Comparison of ENCODE assay signal across 19 mouse cellular contexts in genomic region chr5:143608175-143608574, GRCm38 (mm10). TPM values are rescaled to one million over a fixed set of nuclear protein-coding genes. Genes with fewer than 3 reads are reported as not detected.
DNase-seq lines count a peak whose midpoint lies in the region; ATAC-seq and TF ChIP-seq lines count a peak whose summit lies in the region.
"Had no signal": no experiment of that assay in that cellular context is flagged by ENCODE, and none has a peak within 500 bp of the region (broad histone marks: within the 10 kb centered on the region; RNA-seq: fewer than 3 reads in every experiment).

No protein-coding gene starts in this region.

- no peak overlapping the region for H3K27ac ChIP-seq in left cerebral cortex, adult 2 months
- H3K27ac ChIP-seq: forebrain, embryonic 10.5 days; hindbrain, embryonic 10.5 days; hindbrain, postnatal 0 days; kidney, postnatal 0 days; liver, embryonic 14.5 days; lung, embryonic 15.5 days; macrophage; midbrain, embryonic 10.5 days had no signal

- no peak overlapping the region for H3K4me3 ChIP-seq in left cerebral cortex, adult 2 months
- H3K4me3 ChIP-seq: forebrain, embryonic 10.5 days; hindbrain, embryonic 10.5 days; lung, embryonic 15.5 days; midbrain, embryonic 10.5 days had no signal

- intact Hi-C loops in left cerebral cortex, postnatal 25 days (cut with DNase I): no loop called here
- intact Hi-C loops in left cerebral cortex, adult 2 months (cut with DNase I): no loop called here

- no peak for ATAC-seq in activated CD4-positive, CD25-positive, alpha-beta regulatory T cell, adult 4 months
- ATAC-seq in monocyte, adult 5-6 weeks (replicated peaks; ENCODE audit: insufficient number of reproducible peaks, low FRiP score, low TSS enrichment, poor library complexity, severe bottlenecking): no peak
- ATAC-seq: hindbrain, postnatal 0 days had no signal

- peak; percentile 47 to 80 for DNase-seq in left cerebral cortex, postnatal 25 days (ENCODE audit: low spot score in 2 of 2)
- DNase-seq in left cerebral cortex, adult 2 months (ENCODE audit: extremely low spot score in 1 of 2, low spot score in 2 of 2): no peak
- peak; percentile 29 to 75 for DNase-seq in layer of hippocampus, adult 18-20 months (ENCODE audit: low spot score in 2 of 2)
- peak; percentile 34 to 74 for DNase-seq in layer of hippocampus, postnatal 14 days (ENCODE audit: low spot score in 2 of 2)
- DNase-seq in telencephalon, adult 2 months (ENCODE audit: low read depth, low spot score): peak; percentile 69
- DNase-seq: cerebellum, postnatal 14 days; embryo, embryonic 11 days; kidney, adult 18-20 months; retina, postnatal 1 day had no signal

- no peak for TF ChIP-seq CTCF in left cerebral cortex, adult 2 months (IDR thresholded peaks at IDR 0.05)

RNA-seq across cellular contexts. Expression of gene Cyth3, which starts 14.1 kb away (rescaled TPM):
- total RNA-seq in left cerebral cortex, postnatal 25 days (2021): 10 to 100 TPM; 37.5 to 38.2 TPM
- total RNA-seq in left cerebral cortex, adult 2 months (2021): 10 to 100 TPM; 36.7 to 36.9 TPM
- 10 to 100 TPM; 41.3 to 51.6 TPM for total RNA-seq in layer of hippocampus, adult 18-20 months (2021)
- 10 to 100 TPM; 48.1 to 52.4 TPM for total RNA-seq in layer of hippocampus, postnatal 14 days (2021)
- polyA plus RNA-seq in activated CD4-positive, CD25-positive, alpha-beta regulatory T cell, adult 4 months (2017; shearing (Covaris generic)): 10 to 100 TPM; 30.3 to 32.8 TPM
- 129 to 134 TPM (median 132 TPM) in 3 replicates for total RNA-seq in monocyte, adult 5-6 weeks (2017)

Comparison
In these comparisons a context has a peak if more than half of its experiments do, and no peak if none do; other contexts are left out.
1. DNase-seq: peak in left cerebral cortex, postnatal 25 days (2 of 2), layer of hippocampus, adult 18-20 months (2 of 2), layer of hippocampus, postnatal 14 days (2 of 2) and telencephalon, adult 2 months (single experiment); none in left cerebral cortex, adult 2 months (0 of 2).